Mouse (Mus musculus) gastrocnemius, postnatal 4 days (tissue): ENCODE results near the gene Plgrkt. TPM values are rescaled to one million over a fixed set of nuclear protein-coding genes. Genes with fewer than 3 reads are reported as not detected.

Experiments
- DNase-seq, 2 experiments: peaks; one replicate each; pipeline ENCODE4 v3.0.0; 2021 to 2022; ENCODE audit warnings: low spot score in 2 of 2, mixed read lengths in 2 of 2
- total RNA-seq, 2 experiments: library from RNA; stranded (reverse); gene quantifications; 2 replicates each; pipeline ENCODE4 v1.2.3; 2021

Gene Plgrkt
- total RNA-seq, 2 experiments from 2014 or later: 35.6 to 41.7 TPM

GRCm38 (mm10) chr19:29384412-29384811, 17.2 kb upstream of the Plgrkt start:
- DNase-seq: no peak

DNA sequence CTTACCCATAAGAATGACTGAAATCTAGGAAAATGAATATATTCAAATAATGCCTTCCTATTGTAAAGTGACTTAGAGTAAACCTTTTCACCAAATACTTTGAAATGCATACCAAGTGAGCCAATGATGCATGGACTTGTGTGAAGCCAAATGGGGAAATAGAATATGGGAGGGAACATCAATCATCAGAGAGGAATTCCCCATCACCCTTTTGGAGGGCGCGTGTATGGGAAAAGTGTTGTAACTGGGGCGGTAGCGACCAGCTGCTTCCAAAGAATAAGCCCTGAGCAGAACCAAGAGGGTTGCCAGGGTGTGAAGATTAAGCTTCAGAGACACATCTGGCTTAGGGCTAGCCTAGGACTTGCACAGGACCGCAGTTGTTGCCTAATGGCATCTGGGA, 16.2 kb upstream of the Plgrkt start:
- DNase-seq: no peak

DNA sequence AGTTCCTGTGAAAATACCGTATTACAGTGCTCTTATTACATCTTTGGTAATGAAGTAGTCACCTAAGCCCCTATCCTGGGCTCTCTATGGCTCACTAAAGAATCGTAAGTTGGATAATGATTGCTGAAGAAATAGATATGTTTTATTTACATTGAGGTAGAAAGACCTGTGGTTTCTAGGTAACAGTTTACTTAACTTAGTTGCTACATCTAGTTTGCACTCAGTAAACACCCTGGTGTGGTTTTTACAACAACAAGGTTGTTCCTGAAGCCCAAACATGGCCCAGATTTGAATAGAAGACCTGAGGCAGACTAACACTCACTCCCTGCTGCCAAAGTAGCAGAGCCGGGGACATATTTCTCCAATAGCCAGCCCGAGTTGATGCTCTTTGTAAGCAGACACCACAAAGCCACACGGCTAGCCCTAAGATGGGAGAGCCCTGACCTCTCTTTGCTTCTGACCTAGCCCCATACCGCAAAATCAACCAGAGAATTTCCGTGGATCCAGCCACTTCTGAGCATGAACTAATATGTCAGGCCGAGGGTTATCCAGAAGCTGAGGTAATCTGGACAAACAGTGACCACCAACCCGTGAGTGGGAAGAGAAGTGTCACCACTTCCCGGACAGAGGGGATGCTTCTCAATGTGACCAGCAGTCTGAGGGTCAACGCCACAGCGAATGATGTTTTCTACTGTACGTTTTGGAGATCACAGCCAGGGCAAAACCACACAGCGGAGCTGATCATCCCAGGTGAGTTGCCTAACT, 12.8 kb upstream of the Plgrkt start:
- DNase-seq: no peak

- no peak for DNase-seq
Observed at GRCm38 (mm10) chr19:29376382-29376781, 9.2 kb upstream of the Plgrkt start.

- no peak for DNase-seq
Observed at GRCm38 (mm10) chr19:29374947-29375346, 7.8 kb upstream of the Plgrkt start.

DNA sequence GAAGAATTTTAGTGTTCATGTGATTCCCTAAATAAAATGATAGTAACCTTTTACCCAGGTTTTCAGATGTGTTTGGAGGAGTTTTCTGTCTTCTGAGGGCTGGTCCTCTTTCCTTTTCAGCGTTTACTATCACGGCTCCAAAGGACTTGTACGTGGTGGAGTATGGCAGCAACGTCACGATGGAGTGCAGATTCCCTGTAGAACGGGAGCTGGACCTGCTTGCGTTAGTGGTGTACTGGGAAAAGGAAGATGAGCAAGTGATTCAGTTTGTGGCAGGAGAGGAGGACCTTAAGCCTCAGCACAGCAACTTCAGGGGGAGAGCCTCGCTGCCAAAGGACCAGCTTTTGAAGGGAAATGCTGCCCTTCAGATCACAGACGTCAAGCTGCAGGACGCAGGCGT, 6.2 kb upstream of the Plgrkt start:
- DNase-seq: no peak

- no peak for DNase-seq
Observed at GRCm38 (mm10) chr19:29372621-29373020, 5.4 kb upstream of the Plgrkt start.

GRCm38 (mm10) chr19:29372138-29372537, 4.9 kb upstream of the Plgrkt start:
- DNase-seq: peak in 1 of 2 experiments; percentile 38

DNA sequence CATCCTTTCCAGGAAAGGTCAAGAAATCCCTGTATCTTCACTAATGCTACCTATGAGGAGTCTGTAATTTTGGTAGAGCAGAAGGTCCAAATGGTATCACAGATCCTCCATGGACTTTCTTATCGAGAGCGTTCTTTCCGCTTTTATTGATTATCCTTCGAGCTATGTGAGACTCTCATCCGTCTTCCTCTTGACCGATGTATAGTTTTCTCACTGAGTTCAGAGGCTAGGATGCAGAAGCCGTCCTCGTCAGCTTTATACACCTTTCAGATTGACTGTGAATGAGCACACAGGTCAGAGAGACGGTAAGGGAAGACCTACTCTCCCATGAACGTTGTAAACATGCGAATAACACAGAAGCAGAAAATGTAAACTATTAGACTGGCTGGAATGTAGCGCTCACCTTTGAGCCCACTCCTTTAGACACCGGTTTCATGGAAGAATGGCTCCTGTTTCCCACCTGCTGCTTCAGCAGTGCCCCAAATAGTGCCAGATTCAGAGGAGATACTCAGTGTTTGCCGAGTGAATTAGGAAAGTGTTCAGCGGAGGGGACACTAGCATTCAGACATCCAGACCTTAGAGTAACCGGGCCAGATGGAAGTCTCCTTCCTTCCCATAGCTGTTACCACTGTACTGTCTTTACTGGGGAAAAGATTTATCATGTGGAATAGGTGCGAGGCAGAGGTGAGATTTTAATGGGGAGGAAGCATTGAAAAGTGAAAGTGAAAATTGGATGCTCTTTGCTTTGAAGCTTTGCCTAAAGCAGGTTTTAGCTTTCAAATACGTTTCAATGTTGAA, 4.3 kb upstream of the Plgrkt start:
- DNase-seq: no peak

- no peak for DNase-seq
Observed at GRCm38 (mm10) chr19:29370545-29371283, 3.5 kb upstream of the Plgrkt start.

DNA sequence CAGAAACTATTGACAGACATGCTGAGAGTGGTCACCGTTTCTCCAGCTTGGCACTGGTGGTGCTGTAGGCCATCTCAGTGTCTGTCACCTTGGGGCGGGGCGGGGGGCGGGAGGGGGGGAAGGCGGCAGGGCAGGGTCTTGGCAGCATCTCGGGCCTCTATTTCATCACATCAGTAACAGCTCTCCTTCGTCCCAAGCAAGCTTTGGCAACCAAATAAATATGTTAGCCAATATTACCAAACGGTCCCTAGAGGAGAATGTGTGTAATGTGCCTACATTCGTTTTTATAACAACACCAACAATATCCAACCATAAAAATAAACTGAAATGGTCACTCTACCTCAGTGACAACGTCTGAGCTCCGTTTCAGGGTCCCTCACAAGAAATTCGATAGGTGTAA, 2.9 kb upstream of the Plgrkt start:
- DNase-seq: no peak

- DNase-seq: no peak
Observed at GRCm38 (mm10) chr19:29368671-29369309, 1.6 kb upstream of the Plgrkt start.

DNA sequence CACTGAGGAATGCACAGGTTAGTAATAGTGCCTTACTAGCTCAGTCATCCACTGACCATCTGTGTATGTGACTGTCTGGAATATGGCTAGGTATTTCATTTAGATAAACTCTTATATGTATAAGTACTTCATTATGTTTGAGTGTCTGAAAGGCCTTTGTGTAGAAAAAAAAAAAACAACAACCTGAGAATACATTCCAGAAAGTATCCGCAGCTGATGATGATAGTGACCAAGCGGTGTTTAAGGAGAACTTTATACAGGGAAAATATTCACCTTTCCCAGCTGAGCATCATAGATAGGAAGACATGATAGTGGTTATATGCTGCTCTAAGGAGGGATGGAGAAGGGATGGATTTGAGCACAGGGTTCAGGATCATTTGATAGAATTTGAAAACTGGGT, 851 bp upstream of the Plgrkt start:
- DNase-seq: no peak

GRCm38 (mm10) chr19:29366226-29366968, 793 bp downstream of the Plgrkt start:
- no peak for DNase-seq

GRCm38 (mm10) chr19:29365105-29365504, 2.1 kb downstream of the Plgrkt start:
- DNase-seq: no peak

- DNase-seq: no peak
Observed at GRCm38 (mm10) chr19:29364076-29364475, 3.1 kb downstream of the Plgrkt start.

GRCm38 (mm10) chr19:29363557-29363956, 3.6 kb downstream of the Plgrkt start:
- DNase-seq: no peak

DNA sequence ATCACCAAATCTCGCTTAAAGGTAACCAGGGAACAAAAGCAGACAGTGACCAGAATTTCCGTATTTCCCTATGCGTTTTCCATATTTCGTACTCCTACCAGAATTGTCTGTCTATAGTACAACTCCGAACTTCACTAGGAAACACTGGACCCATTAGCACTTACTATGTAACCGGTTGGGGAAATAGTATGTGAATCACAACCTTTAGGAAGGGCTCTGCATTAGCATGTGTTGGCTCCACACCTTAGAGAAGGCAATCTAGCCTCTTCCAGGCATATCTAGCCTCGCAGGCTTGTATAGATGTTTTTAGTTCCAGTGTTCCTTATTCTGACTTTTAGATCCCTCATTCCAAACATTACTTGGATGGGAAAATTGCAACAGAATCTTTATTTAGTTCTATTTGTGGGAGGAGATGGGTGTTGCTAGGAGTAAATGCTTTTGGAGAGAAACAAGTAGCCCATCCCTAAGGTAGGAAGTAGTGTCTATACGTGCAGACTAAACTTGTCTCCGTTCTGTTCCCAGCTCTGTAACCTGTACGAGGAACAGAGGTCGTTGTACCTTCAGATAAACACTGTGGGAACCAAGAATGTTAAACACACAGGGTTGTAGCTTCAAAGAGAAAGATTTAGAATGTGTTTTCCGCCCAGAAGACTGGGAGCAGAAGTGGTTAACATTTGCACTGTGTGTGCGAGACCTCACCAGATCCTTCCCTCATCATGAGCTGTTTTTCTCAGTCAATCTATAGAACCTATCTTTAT, 4.8 kb downstream of the Plgrkt start:
- no peak for DNase-seq

DNA sequence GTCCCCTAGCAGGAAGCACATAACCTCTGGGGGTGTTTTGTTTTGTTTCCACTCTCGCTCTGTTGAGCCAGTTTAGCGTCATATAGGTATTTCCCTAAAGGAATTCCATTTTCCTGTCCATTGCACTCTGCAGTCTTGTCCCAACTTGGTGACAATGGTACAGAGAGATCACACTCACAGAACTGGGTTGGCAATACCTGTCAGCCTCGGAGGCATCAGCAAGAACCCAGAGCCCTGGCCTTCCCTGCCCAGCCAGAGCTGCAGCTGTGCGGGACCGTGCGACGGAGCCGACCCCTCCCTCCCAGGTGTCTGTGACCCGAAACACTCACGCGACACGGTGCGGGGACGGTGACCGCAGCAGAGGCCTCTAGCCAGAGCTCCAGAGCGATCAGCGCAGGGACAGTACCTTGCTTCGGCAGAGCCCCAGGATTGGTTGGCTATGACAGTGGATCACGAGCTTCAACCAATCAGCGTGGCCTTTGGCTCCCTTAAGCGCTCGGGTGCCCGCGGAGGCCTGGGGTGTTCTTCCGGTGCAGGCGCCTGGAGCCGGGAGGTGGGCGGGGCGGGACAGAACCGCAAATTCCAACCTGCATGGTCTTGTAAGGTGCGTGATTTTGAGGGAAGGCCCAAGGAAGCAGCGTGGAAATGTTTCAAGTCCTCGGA, 5.6 kb downstream of the Plgrkt start:
- DNase-seq: peak; percentile 71 to 89
